Mouse (Mus musculus) kidney, adult 18-20 months (tissue): ENCODE results near the gene Lnx1.

Source experiments
- DNase-seq: peaks from one replicate; pipeline ENCODE4 v3.0.0; 2021

Gene Lnx1

GRCm38 (mm10) chr5:74647584-74647984 lies 55.1 kb downstream of the Lnx1 start:
- no peak for DNase-seq

GRCm38 (mm10) chr5:74642291-74642690 lies 60.4 kb downstream of the Lnx1 start:
- no peak for DNase-seq

DNA sequence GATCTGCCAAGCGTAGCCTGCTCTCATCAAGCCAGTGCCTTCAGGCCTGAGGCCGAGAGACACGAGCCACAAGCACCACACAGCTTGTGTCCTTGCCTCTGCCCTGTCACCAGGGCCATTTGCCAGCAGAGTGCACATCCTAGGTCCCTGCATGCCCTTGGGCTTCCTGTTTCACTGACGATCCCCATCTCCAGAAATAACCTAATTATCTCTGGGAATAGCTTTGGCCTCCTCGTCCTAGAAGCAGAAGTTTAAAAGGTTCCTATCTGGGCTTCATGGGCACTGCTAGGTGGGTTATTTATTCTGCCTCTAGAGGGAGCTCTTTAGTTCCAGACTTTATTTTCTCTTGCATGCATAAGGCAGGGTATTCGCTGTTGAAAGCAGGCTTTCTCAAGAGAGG lies 61.7 kb downstream of the Lnx1 start:
- DNase-seq = peak; percentile 49

DNA sequence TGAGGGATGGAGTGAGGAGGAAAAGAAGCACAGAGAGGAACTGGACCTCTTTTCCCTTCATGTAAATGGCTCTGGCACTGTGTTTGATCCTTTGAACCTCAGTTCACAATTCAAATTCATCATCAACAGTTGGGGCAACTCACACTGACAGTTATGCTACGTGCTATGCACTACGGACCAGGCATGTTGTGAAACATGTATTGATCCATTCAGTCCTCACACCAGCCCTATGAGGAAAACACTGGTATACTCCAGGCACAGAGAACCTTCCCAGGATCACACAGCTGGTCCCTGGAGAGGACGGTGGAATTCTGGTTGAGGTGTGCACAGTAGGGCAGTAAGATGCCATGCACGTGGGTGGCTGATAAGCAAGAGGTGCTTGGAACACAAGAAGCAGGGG lies 62.2 kb downstream of the Lnx1 start:
- no peak for DNase-seq

- no peak for DNase-seq
Observed at GRCm38 (mm10) chr5:74639516-74639915, 63.2 kb downstream of the Lnx1 start.

- no peak for DNase-seq
Observed at GRCm38 (mm10) chr5:74634391-74634790, 68.3 kb downstream of the Lnx1 start.

DNA sequence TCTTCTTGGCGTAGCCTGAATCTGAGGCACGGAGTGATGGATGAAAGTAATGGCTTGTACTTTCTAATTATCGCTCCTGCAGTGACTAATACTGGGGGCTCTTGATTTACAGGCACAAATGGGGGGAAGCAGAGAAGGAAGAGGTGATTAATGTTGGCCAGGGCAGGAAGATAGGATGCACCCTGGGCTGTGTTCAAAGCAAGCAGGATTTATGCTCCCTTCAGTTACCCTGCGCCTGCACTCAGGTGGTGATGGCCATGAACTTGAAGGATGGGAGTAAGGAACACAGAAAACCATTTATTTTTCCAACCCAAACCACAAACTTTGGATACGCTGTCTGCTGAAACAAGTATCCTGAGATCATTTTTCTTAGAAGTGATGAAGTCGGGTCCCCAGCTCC lies 69.3 kb downstream of the Lnx1 start:
- DNase-seq = no peak

- no peak for DNase-seq
Observed at GRCm38 (mm10) chr5:74632369-74633114, 70.2 kb downstream of the Lnx1 start.

DNA sequence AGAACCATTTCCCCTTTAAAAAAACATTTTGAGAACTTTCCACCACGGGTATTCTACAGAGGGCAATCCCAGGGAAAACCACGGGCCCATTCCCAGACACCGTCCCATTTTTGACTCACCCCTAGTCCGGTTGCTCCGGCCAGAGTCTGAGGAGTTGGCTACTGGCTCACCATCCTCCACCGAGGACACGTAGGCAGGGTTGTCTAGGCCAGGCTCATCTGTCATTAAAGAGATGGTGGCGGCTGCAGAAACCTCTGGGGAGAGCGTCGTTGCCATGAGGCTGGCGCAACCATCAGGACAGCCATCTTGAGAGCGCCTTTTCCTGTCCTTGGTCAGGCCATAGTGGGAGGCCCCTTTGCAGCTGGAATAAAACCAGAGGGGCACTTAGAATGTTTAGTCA lies 74.7 kb downstream of the Lnx1 start:
- no peak for DNase-seq

GRCm38 (mm10) chr5:74624385-74624784 lies 78.3 kb downstream of the Lnx1 start:
- no peak for DNase-seq

DNA sequence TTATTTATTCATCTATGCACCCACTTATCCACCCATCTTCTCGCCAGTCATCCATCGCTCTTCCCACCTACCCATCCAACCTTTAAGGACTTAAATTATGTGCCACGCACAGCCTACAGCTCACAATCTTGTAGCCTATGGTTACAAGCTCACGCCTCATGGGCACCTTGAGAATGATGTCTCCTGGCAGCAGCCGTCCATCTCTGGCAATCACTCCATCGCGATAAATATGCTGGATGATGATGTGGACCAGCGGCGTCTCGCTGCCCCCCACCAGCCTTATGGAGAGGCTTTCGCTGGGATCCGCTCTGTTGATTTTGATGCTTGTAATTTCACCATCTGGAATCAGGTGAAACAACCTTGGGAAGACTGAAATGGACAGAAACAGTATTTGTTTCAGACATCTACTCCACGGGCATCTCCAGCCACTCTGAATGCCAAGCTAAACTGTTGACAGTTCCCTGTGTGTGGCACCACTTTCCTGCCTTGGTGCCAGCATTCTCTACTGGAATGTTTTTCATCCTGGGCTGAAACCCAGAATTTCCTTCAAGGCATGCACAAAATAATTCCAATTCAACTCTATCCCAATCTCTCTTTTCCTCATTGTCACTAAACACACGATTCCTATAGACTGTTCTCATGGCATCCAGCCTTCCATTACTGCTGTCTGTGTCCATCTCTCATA lies 79.3 kb downstream of the Lnx1 start:
- DNase-seq = no peak

- DNase-seq = no peak
Observed at GRCm38 (mm10) chr5:74621691-74622470, 80.8 kb downstream of the Lnx1 start.

DNA sequence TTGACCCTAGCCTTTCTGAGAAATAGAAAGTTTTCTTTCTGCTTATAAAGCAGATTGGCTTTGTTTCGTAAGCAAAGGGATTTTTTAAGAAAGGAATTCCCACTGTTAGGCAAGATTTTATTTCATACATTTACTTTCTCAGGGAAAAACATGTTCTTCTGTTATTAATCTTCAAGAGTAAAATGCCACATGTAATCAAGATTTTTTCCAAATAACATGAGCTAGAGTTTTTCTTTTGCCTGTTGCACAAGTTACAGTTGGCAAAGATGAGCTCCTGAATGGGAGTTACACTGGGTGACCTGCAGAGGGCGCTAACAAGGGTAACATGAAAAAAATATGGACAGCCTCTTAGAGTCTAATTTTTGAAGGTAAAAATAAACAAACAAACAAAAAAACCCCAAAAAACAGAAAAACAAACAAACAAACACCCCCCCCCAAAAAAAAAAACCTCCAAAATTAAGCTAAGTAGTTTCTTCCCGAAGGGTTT lies 84.1 kb downstream of the Lnx1 start:
- DNase-seq = no peak

DNA sequence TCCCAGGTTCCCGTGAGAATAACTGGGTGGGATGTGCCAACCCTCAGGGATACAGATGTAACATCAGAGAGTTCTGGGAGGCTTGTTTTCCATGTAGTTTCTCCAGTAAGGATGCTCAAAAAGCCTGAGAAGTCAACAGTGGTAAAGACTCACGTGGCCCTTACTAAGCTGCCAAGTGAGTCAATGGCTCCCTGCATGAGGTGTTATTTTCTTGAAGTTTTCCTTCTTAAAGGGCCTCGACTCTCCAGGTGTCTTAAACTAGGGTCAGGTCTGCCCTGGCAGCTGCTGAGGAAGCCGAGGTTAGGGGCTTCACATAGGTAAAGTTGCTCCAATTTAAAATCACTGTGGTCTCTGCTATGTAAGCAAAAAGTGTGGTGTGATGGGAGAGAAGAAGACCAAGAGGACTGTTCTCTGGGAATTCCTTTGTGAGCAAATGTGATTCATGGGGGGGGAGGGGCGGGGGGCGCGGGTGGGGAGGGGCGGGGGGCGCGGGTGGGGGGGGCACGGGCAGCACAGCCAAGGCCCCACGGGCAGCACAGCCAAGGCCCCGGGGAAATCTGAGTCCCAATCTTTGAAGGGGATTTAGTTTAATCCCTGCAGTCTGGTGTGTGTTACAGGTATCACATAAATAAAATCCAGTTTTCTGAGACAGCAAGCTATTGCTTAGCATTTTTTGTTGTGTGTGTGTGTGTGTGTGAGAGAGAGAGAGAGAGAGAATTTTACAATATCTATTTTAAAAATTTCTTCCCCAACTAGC lies 84.7 kb downstream of the Lnx1 start:
- no peak for DNase-seq

- DNase-seq = no peak
Observed at GRCm38 (mm10) chr5:74613491-74614151, 89.1 kb downstream of the Lnx1 start.

DNA sequence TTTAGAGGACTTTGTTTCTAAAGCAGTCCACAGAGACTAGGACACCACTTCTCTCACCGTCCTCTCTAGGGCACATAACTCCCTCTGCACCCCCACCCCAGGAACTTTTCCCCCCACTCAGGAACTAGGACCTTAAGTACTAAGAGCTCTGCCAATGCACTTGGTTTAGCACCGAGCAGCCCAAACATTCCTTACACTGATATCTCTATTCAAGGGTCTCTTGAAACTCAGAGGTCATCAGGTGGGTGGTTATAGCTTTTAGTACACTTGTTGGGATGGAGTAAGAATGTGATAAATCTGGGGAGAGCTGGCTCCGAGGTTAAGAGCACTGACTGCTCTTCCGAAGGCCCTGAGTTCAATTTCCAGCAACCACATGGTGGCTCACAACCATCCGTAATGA lies 90.0 kb downstream of the Lnx1 start:
- no peak for DNase-seq

DNA sequence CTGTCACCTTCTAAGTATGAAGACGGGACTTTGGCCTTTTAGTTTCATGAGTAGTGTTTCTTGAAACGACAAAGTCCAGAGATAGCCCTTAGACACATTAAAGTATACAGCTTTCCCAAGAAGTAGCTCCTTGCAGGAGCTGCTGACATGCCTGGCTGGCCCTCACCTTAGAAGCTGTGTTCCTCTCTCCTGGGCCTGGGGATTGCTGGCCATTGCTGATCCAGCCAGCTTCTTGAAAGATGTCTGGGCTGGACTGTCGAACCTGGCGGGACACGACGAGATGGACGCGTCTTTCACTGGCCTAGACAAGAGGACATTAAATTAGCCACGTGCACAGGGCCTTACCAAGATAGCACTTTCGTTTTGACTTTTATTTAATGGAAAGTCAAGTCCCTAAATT lies 92.2 kb downstream of the Lnx1 start:
- DNase-seq = no peak

DNA sequence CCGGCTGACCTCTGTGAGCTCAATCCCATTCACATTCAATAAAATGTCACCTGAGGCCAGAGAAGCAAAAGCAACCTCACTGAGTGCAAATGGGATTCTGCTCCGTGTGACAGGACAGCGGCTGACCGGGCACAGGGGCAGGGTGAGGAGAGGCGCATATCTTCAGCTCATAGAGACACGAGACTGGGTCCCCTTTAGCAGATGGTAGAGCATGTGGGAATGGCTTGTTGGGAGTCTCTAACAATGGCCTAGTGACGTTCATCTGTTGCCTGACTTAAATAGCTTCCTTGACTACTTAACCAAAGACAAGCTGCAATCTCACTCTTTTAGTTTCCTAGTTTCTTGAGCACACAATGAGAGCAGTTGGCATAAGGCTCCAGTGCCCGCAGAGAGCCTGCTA lies 96.5 kb downstream of the Lnx1 start:
- DNase-seq = no peak

GRCm38 (mm10) chr5:74603306-74603705 lies 99.4 kb downstream of the Lnx1 start:
- DNase-seq = no peak

GRCm38 (mm10) chr5:74602371-74602770 lies 100.3 kb downstream of the Lnx1 start:
- no peak for DNase-seq

DNA sequence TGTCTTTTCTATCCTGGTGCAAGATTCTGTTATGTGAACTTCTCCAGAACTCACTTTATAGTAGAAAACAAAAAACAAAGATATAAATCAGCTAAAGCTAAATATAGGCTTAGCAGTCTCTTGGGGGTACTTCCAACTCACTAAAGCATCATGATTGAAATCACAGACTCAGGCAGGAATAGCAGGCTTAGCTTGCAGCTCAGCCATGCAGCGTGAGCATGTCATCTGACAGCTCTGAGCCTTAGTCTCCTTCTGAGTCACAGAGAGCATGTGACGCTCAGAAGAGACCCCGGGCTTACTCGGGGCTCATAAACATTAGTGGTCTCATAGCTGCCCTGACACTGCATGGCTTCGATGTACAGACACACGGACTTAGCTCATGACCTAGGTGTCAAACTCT lies 100.7 kb downstream of the Lnx1 start:
- DNase-seq = no peak

DNA sequence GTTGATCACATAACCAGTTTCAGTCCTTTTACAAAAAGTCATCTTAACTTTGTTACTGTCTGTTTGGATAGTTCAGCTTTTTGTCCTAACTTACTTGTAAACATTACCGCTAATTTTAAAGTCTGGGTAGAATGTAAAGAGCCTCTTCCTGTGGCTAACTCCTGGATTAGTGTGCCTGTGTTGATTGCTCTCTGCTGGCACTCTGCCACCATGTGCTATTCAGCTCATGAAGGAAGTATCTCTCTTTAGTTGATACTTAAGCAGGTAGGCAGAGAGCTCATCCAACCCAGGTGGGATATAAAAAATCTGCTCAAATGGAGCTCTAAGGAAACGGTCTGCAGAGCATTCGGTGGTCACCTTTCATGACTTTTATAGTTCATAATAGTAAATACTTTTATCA lies 101.5 kb downstream of the Lnx1 start:
- no peak for DNase-seq
